7 mouse cellular contexts compared by ENCODE assay signal in the genomic region with DNA sequence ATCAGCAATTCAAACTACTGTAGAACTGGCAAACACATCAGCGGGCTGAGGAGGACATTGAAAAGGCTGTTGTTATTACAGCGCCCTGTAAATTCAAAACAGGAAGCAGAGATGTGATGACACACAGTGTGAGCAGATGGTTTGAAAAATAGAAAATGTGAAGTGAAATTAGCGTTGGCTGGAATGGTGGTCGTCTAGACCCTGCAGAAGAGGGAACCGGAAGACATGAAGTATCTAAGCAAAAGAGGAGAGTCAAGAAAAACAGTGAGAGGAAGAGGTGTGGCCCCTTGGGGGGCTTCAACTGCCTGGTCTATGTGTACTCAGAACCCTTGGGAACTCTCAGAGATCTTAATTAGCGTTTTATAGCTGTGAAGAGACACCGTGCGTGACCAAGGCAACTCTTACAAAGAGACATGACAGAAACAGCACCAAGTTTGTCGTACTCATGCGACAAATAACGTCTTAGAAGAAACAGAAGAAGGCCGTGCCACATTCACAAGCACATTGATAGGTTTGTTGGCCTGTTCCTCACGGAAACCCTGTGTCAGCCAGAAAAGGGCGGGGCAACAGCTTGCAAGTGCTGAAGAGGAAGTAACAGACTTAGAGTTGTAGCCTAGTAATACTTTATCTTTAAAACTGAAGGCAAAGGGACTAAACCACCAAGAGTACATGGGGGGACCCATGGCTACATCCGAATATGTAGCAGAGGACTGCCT.
DNase-seq lines count a peak whose midpoint lies in the region; ATAC-seq lines count a peak whose summit lies in the region.

No protein-coding gene starts in this region.

- no peak overlapping the region for H3K27ac ChIP-seq in hindbrain, embryonic 14.5 days
- no peak overlapping the region for H3K27ac ChIP-seq in midbrain, embryonic 15.5 days

- no peak overlapping the region for H3K4me3 ChIP-seq in hindbrain, embryonic 14.5 days (replicated peaks; ENCODE audit: low read length)
- H3K4me3 ChIP-seq in midbrain, embryonic 15.5 days: no peak overlapping the region

- no peaks in the 10 kb centered on the region for H3K4me1 ChIP-seq in hindbrain, embryonic 14.5 days (replicated peaks; ENCODE audit: control insufficient read depth, insufficient read depth, low read length)
- no peaks in the 10 kb centered on the region for H3K4me1 ChIP-seq in midbrain, embryonic 15.5 days

- no peaks in the 10 kb centered on the region for H3K36me3 ChIP-seq in hindbrain, embryonic 14.5 days (replicated peaks; ENCODE audit: control insufficient read depth, insufficient read depth)
- H3K36me3 ChIP-seq in midbrain, embryonic 15.5 days (replicated peaks): no peaks in the 10 kb centered on the region

- no peak overlapping the region for H3K9ac ChIP-seq in hindbrain, embryonic 14.5 days
- H3K9ac ChIP-seq in midbrain, embryonic 15.5 days: no peak overlapping the region

- WGBS in hindbrain, embryonic 14.5 days: 71% methylated on average over 15 of the region's 15 CpGs
- WGBS in midbrain, embryonic 15.5 days: 82% methylated on average over 15 of the region's 15 CpGs

- no peak overlapping the region for H3K4me2 ChIP-seq in hindbrain, embryonic 14.5 days (replicated peaks)
- no peak overlapping the region for H3K4me2 ChIP-seq in midbrain, embryonic 15.5 days

- ATAC-seq in monocyte, adult 5-6 weeks (replicated peaks; ENCODE audit: insufficient number of reproducible peaks, low FRiP score, low TSS enrichment, poor library complexity, severe bottlenecking): peak; percentile 98
- ATAC-seq in hindbrain, embryonic 14.5 days (ENCODE audit: low FRiP score): no peak
- ATAC-seq in midbrain, embryonic 15.5 days (replicated peaks): no peak

- H3K9me3 ChIP-seq in hindbrain, embryonic 14.5 days (ENCODE audit: control insufficient read depth, low read length): no peaks in the 10 kb centered on the region
- H3K9me3 ChIP-seq in midbrain, embryonic 15.5 days: no peaks in the 10 kb centered on the region

- peak; percentile 16 to 17 for DNase-seq in right cerebral cortex, adult 2 months (ENCODE audit: low spot score in 2 of 2)
- no peak for DNase-seq in right cerebral cortex, postnatal 36 days (ENCODE audit: low spot score in 2 of 2)
- peak; percentile 69 for DNase-seq in c-Kit-positive CD71-negative TER-119-negative erythroid progenitor cells, embryonic 14.5 days (ENCODE audit: low read depth)
- DNase-seq in kidney, postnatal 4 days: peak; percentile 17 to 51
- no peak for DNase-seq in hindbrain, embryonic 14.5 days (ENCODE audit: low spot score)

- H3K27me3 ChIP-seq in hindbrain, embryonic 14.5 days (ENCODE audit: control insufficient read depth, insufficient read depth, low read length): no peaks in the 10 kb centered on the region
- H3K27me3 ChIP-seq in midbrain, embryonic 15.5 days (replicated peaks): no peaks in the 10 kb centered on the region

Comparison
In these comparisons a context has a peak if more than half of its experiments do, and no peak if none do; other contexts are left out.
1. DNase-seq: peak in right cerebral cortex, adult 2 months (2 of 2), c-Kit-positive CD71-negative TER-119-negative erythroid progenitor cells, embryonic 14.5 days (single experiment) and kidney, postnatal 4 days (2 of 2); none in right cerebral cortex, postnatal 36 days (0 of 2) and hindbrain, embryonic 14.5 days (single experiment).